Mouse (Mus musculus): ENCODE results near the gene Olfr1085.
"Not testable (repeated sequence)": the region's sequence is repeated elsewhere in the genome, so short reads cannot be mapped to it uniquely, and the experiment has no call there.

GRCm38 (mm10) chr2:86639625-86640024 is 22.2 kb downstream of the Olfr1085 start, which contains the start of gene Olfr1084:
- TF ChIP-seq CTCF (conservative IDR thresholded peaks at IDR 0.05; ENCODE audit: insufficient read depth, insufficient read length, low read depth, low read length); POLR2A (IDR thresholded peaks at IDR 0.05; ENCODE audit: low read depth, low read length): not testable (repeated sequence)

All from kidney, adult 2 months (tissue).